Mouse (Mus musculus): ENCODE data around the gene Gm20532. TPM values are rescaled to one million over a fixed set of nuclear protein-coding genes. Genes with fewer than 3 reads are reported as not detected.

Gm20532 gene
- polyA plus RNA-seq, 1 experiment from 2014 or later: not detected

DNA sequence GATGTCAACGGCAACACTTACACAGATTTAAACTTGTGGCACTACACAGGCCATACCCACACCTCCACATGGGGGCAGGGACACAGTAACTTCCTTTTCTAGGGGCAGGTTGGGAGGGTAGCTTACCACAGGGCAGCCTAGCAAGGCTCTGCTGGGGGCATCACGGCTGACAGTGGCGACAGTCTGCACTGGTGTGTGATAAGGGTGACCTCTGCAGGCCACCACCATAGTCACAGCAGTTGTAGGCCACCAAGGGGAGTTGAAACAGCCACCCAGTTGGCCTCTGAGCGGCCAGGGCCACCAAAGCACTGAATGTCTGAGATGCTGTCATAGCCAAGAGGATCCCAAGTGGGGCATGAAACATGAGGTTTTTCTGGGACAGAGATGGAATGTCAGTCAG, 20.2 kb upstream of the Gm20532 start:
- Histone ChIP-seq H3K9ac (ENCODE audit: low read length) (no peak overlapping the region), H3K27ac (ENCODE audit: low read length) (no peak overlapping the region), H3K4me3 (ENCODE audit: low read length) (no peak overlapping the region), H3K4me2 (ENCODE audit: low read depth, low read length) (no peak overlapping the region), H3K9me3 (ENCODE audit: control insufficient read depth, low read length) (no peaks in the 10 kb centered on the region), H3K27me3 (ENCODE audit: control insufficient read depth, insufficient read depth, low read depth, low read length) (no peaks in the 10 kb centered on the region), H3K36me3 (ENCODE audit: control insufficient read depth, insufficient read depth, low read length) (no peaks in the 10 kb centered on the region), H3K4me1 (replicated peaks; ENCODE audit: control insufficient read depth, insufficient read depth, low read length) (peaks cover 11% of the 10 kb centered on the region)
- peak; percentile 62 for ATAC-seq (ENCODE audit: low read depth)
- WGBS: 19% methylated on average over 4 of the region's 4 CpGs

DNA sequence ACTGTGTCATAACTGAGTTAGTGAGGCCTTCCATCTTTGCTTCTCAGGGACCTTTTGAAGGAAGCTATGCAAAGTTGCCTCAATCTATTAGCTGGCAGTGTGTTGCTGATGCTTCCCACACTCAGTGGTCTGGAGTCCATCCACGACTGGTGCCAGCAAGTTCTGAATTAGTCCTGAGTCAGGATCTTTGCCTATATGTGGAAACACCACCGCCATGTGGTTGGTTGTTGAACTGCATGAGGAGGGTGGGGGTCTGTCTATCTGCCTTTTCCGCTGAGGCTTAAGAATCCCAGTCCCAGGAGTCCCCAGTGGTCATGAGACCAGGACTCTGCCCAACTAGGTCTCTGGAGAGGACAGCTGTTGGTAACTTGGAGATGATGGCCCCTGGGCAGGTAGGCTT, 16.4 kb upstream of the Gm20532 start:
- no peak for ATAC-seq (ENCODE audit: low read depth)
- Histone ChIP-seq H3K4me1 (replicated peaks; ENCODE audit: control insufficient read depth, insufficient read depth, low read length) (peaks cover 28% of the 10 kb centered on the region), H3K4me2 (ENCODE audit: low read depth, low read length) (peak overlapping the region; percentile 32), H3K9ac (ENCODE audit: low read length) (peak overlapping the region; percentile 34; the same call in 1 of the 2 replicates), H3K36me3 (ENCODE audit: control insufficient read depth, insufficient read depth, low read length) (no peaks in the 10 kb centered on the region), H3K27me3 (ENCODE audit: control insufficient read depth, insufficient read depth, low read depth, low read length) (no peaks in the 10 kb centered on the region), H3K4me3 (ENCODE audit: low read length) (no peak overlapping the region; the same call in 1 of the 2 replicates), H3K9me3 (ENCODE audit: control insufficient read depth, low read length) (no peaks in the 10 kb centered on the region), H3K27ac (ENCODE audit: low read length) (peak overlapping the region; percentile 71)
- WGBS: 11% methylated on average over 3 of the region's 3 CpGs

DNA sequence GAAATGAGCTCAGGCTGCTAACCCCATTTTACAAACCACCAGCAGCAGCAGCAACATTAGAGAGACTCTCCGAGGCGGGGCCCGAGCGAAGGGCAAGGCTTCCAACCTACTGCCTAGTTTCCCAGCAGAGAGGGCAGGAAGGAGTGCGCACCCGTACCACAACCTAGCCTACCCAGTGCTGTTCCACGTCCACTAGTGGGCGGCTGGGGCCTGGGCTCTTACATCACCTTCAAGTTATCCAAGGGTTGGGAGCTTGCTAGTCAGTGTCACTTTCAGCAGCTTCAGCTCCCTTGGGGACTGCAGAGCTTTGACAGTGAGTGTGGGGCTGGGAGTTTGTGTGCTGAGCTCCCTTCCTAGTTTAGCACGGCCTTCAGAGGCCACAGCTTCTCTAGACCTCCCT, 15.0 kb upstream of the Gm20532 start:
- peaks cover 30% of the 10 kb centered on the region for H3K4me1 ChIP-seq (replicated peaks; ENCODE audit: control insufficient read depth, insufficient read depth, low read length)
- no peak; the same call in 1 of the 2 replicates for ATAC-seq (ENCODE audit: low read depth)
- H3K9me3 ChIP-seq (ENCODE audit: control insufficient read depth, low read length): no peaks in the 10 kb centered on the region
- H3K9ac ChIP-seq (ENCODE audit: low read length): peak overlapping the region; percentile 42
- no peaks in the 10 kb centered on the region for H3K27me3 ChIP-seq (ENCODE audit: control insufficient read depth, insufficient read depth, low read depth, low read length)
- H3K27ac ChIP-seq (ENCODE audit: low read length): peak overlapping the region; percentile 87
- WGBS: 54% methylated on average over 9 of the region's 9 CpGs
- no peaks in the 10 kb centered on the region for H3K36me3 ChIP-seq (ENCODE audit: control insufficient read depth, insufficient read depth, low read length)
- H3K4me2 ChIP-seq (ENCODE audit: low read depth, low read length): peak overlapping the region; percentile 23; the same call in 1 of the 2 replicates
- peak overlapping the region; percentile 17 for H3K4me3 ChIP-seq (ENCODE audit: low read length)

DNA sequence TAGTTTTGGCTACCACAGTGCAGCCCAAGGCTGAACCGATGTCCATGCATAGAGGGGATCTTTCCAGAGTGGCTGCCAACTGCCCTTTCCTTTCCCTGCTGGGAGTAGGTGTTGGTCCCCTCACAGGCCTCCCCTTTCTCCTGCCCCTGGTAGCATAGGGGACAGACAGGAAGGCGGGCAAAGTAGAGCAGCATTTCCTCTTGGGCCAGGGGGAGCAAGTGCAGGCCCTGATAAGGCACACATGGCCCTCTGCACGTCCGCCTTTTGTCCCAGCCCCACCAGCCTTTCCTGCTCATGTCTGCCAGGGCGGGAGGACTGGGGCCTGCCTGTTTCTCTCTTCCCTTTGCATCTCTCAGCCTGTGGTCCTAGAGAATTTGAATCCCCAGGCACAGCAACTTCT, 14.6 kb upstream of the Gm20532 start:
- peak overlapping the region; percentile 17 for H3K4me3 ChIP-seq (ENCODE audit: low read length)
- peak overlapping the region; percentile 87 for H3K27ac ChIP-seq (ENCODE audit: low read length)
- ATAC-seq (ENCODE audit: low read depth): peak; percentile 60
- peak overlapping the region; percentile 42 for H3K9ac ChIP-seq (ENCODE audit: low read length)
- no peaks in the 10 kb centered on the region for H3K36me3 ChIP-seq (ENCODE audit: control insufficient read depth, insufficient read depth, low read length)
- H3K4me1 ChIP-seq (replicated peaks; ENCODE audit: control insufficient read depth, insufficient read depth, low read length): peaks cover 34% of the 10 kb centered on the region
- peak overlapping the region; percentile 23; the same call in 1 of the 2 replicates for H3K4me2 ChIP-seq (ENCODE audit: low read depth, low read length)
- 61% methylated on average over 5 of the region's 5 CpGs for WGBS
- H3K9me3 ChIP-seq (ENCODE audit: control insufficient read depth, low read length): no peaks in the 10 kb centered on the region
- H3K27me3 ChIP-seq (ENCODE audit: control insufficient read depth, insufficient read depth, low read depth, low read length): no peaks in the 10 kb centered on the region

DNA sequence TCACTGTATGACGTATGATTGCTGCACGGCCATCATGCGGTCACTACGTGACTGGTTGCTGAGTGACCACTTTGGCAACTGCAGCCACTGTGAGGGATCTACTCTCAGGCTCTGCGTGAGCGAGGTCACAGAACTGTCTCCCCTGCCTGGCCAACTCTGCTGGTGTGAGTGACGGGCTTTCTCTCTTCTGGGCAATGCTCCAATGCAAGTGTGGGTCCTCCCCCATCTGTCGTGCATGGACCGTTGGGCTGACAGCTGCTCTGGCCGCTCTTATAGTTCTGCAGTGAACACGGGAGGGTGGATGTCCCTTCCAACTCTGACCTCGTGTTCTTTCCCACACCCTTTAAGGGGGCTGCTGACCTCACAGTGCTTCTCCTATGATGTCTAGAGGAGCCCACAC, 13.0 kb upstream of the Gm20532 start:
- ATAC-seq (ENCODE audit: low read depth): peak; percentile 80
- H3K27ac ChIP-seq (ENCODE audit: low read length): peak overlapping the region; percentile 78
- no peak overlapping the region for H3K9ac ChIP-seq (ENCODE audit: low read length)
- 29% methylated on average over 12 of the region's 12 CpGs for WGBS
- no peaks in the 10 kb centered on the region for H3K9me3 ChIP-seq (ENCODE audit: control insufficient read depth, low read length)
- no peaks in the 10 kb centered on the region for H3K27me3 ChIP-seq (ENCODE audit: control insufficient read depth, insufficient read depth, low read depth, low read length)
- H3K36me3 ChIP-seq (ENCODE audit: control insufficient read depth, insufficient read depth, low read length): no peaks in the 10 kb centered on the region
- peaks cover 35% of the 10 kb centered on the region for H3K4me1 ChIP-seq (replicated peaks; ENCODE audit: control insufficient read depth, insufficient read depth, low read length)
- peak overlapping the region; percentile 21 for H3K4me2 ChIP-seq (ENCODE audit: low read depth, low read length)
- H3K4me3 ChIP-seq (ENCODE audit: low read length): no peak overlapping the region

DNA sequence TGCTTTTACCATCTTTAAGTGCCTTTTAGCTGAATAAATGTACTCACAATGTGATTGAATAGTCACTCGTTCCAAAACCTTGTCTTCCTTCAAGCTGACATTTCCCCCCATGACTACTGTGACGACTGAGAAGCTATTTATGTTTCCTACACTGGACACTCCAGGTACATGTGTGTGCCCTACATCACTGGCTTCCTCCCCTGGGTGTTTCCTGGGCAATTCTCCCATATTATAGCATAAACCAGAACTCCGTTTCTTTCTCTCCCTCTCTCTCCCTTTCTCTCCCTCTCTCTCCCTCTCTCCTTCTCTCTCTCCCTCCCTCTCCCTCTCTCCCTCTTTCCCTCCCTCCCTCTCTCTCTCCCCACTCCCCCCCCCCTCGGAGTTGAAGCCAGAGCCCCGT, 12.6 kb upstream of the Gm20532 start:
- no peak for ATAC-seq (ENCODE audit: low read depth)
- no peaks in the 10 kb centered on the region for H3K36me3 ChIP-seq (ENCODE audit: control insufficient read depth, insufficient read depth, low read length)
- H3K27ac ChIP-seq (ENCODE audit: low read length): peak overlapping the region; percentile 78
- no peaks in the 10 kb centered on the region for H3K27me3 ChIP-seq (ENCODE audit: control insufficient read depth, insufficient read depth, low read depth, low read length)
- no peak overlapping the region for H3K9ac ChIP-seq (ENCODE audit: low read length)
- WGBS: 5% methylated on average over 5 of the region's 5 CpGs
- peaks cover 35% of the 10 kb centered on the region for H3K4me1 ChIP-seq (replicated peaks; ENCODE audit: control insufficient read depth, insufficient read depth, low read length)
- no peak overlapping the region for H3K4me3 ChIP-seq (ENCODE audit: low read length)
- H3K4me2 ChIP-seq (ENCODE audit: low read depth, low read length): peak overlapping the region; percentile 21
- no peaks in the 10 kb centered on the region for H3K9me3 ChIP-seq (ENCODE audit: control insufficient read depth, low read length)

DNA sequence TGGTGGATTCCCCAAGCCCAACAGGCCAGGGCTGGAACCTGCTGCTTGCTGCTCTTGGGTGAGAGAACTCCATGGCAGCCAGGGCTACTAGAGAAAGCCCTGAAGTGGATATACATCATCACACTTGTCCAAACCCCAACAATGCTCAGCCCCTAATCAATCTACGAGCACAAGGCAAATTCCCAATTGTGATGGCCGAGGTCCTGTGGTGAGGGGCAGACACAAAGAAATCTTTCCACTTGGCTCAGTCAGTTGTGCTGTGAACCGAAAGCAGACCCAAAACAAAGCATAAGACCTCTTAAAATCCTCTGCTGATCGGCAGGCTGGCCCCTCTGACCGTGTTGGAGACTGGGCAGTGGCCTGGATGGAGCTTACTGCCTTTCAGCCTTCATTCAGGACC, 11.6 kb upstream of the Gm20532 start:
- Histone ChIP-seq H3K4me3 (ENCODE audit: low read length) (no peak overlapping the region), H3K27ac (ENCODE audit: low read length) (peak overlapping the region; percentile 18; the same call in 1 of the 2 replicates), H3K27me3 (ENCODE audit: control insufficient read depth, insufficient read depth, low read depth, low read length) (no peaks in the 10 kb centered on the region), H3K4me2 (ENCODE audit: low read depth, low read length) (no peak overlapping the region), H3K9me3 (ENCODE audit: control insufficient read depth, low read length) (no peaks in the 10 kb centered on the region), H3K9ac (ENCODE audit: low read length) (no peak overlapping the region), H3K4me1 (replicated peaks; ENCODE audit: control insufficient read depth, insufficient read depth, low read length) (peaks cover 39% of the 10 kb centered on the region), H3K36me3 (ENCODE audit: control insufficient read depth, insufficient read depth, low read length) (no peaks in the 10 kb centered on the region)
- no peak for ATAC-seq (ENCODE audit: low read depth)
- 61% methylated on average over 5 of the region's 5 CpGs for WGBS

DNA sequence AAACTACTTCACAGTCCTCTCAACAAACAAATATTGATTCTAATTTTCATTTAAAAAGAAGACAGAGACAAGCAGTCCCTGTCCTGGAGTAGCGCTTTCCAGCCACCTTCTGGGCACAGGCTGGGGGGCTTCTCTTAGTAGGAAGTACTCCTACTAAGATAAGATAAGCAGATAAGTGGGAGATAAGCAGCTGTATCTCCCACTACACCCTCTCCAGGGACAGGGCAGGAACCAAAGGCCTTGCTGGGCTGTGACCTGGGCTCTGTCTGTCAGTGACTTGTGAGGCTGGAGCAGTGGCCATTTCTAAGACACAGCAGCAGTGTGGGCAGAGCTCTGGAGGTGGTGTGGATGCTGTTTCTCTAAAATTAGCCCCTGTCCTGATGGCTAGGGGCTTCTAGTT, 11.1 kb upstream of the Gm20532 start:
- Histone ChIP-seq H3K4me3 (ENCODE audit: low read length) (no peak overlapping the region), H3K27me3 (ENCODE audit: control insufficient read depth, insufficient read depth, low read depth, low read length) (no peaks in the 10 kb centered on the region), H3K4me1 (replicated peaks; ENCODE audit: control insufficient read depth, insufficient read depth, low read length) (peaks cover 35% of the 10 kb centered on the region), H3K36me3 (ENCODE audit: control insufficient read depth, insufficient read depth, low read length) (no peaks in the 10 kb centered on the region), H3K27ac (ENCODE audit: low read length) (peak overlapping the region; percentile 54), H3K9ac (ENCODE audit: low read length) (peak overlapping the region; percentile 12), H3K9me3 (ENCODE audit: control insufficient read depth, low read length) (no peaks in the 10 kb centered on the region), H3K4me2 (ENCODE audit: low read depth, low read length) (no peak overlapping the region; the same call in 1 of the 2 replicates)
- 75% methylated on average over 1 of the region's 1 CpGs for WGBS
- ATAC-seq (ENCODE audit: low read depth): no peak

DNA sequence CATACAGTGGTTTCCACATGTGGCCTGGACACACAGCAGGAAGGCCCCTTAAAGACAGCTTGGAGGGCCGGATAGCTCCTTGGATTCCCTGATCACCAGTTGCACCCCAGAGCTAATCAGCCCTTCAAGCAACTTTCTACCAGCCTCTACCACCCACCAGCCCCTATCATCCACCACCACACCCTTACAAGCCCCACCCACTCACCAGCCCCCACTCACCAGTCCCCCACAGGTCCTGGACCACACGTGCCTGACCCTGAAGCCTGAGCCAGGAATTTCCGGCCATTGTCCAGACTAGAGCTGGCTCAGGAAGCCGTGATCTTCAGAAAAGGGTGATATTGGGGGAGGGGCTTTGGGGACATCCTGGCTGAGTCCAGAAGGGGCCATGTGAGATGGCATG, 10.6 kb upstream of the Gm20532 start:
- H3K9me3 ChIP-seq (ENCODE audit: control insufficient read depth, low read length): no peaks in the 10 kb centered on the region
- H3K4me2 ChIP-seq (ENCODE audit: low read depth, low read length): no peak overlapping the region; the same call in 1 of the 2 replicates
- peak; percentile 41 for ATAC-seq (ENCODE audit: low read depth)
- 44% methylated on average over 4 of the region's 4 CpGs for WGBS
- H3K4me1 ChIP-seq (replicated peaks; ENCODE audit: control insufficient read depth, insufficient read depth, low read length): peaks cover 35% of the 10 kb centered on the region
- H3K9ac ChIP-seq (ENCODE audit: low read length): peak overlapping the region; percentile 12; the same call in 1 of the 2 replicates
- H3K27ac ChIP-seq (ENCODE audit: low read length): peak overlapping the region; percentile 54
- H3K4me3 ChIP-seq (ENCODE audit: low read length): no peak overlapping the region
- no peaks in the 10 kb centered on the region for H3K36me3 ChIP-seq (ENCODE audit: control insufficient read depth, insufficient read depth, low read length)
- no peaks in the 10 kb centered on the region for H3K27me3 ChIP-seq (ENCODE audit: control insufficient read depth, insufficient read depth, low read depth, low read length)

DNA sequence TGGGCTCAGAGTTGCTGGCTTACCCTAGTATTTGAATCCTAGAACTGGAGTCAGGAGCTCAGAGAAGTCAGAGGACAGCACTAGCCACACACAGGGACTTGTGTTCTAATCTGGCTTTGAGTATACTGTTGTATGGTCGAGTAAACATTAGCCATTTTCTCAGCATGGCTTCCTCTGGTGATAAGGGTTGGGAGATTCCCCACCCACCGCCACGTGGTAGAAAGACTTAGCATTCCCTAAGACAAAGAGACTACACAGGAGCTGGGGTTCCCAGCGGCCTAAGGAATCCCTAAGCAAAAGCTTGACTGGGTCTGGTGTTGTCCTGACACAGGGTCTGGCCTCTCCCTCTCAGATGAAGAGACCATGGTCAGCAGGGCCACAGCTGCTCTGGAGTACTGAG, 10.0 kb upstream of the Gm20532 start:
- H3K9me3 ChIP-seq (ENCODE audit: control insufficient read depth, low read length): no peaks in the 10 kb centered on the region
- H3K9ac ChIP-seq (ENCODE audit: low read length): no peak overlapping the region
- H3K36me3 ChIP-seq (ENCODE audit: control insufficient read depth, insufficient read depth, low read length): no peaks in the 10 kb centered on the region
- no peaks in the 10 kb centered on the region for H3K27me3 ChIP-seq (ENCODE audit: control insufficient read depth, insufficient read depth, low read depth, low read length)
- H3K4me1 ChIP-seq (replicated peaks; ENCODE audit: control insufficient read depth, insufficient read depth, low read length): peaks cover 35% of the 10 kb centered on the region
- H3K27ac ChIP-seq (ENCODE audit: low read length): peak overlapping the region; percentile 67
- no peak overlapping the region for H3K4me3 ChIP-seq (ENCODE audit: low read length)
- ATAC-seq (ENCODE audit: low read depth): no peak
- peak overlapping the region; percentile 21; the same call in 1 of the 2 replicates for H3K4me2 ChIP-seq (ENCODE audit: low read depth, low read length)
- WGBS: 35% methylated on average over 4 of the region's 4 CpGs
